Mouse (Mus musculus): ENCODE results near the gene Card11. TPM values are rescaled to one million over a fixed set of nuclear protein-coding genes. Genes with fewer than 3 reads are reported as not detected.

Card11 gene
- polyA plus RNA-seq, 1 experiment from 2014 or later = 0.07 TPM

GRCm38 (mm10) chr5:140940923-140941491, 59.4 kb downstream of the Card11 start:
- Histone ChIP-seq H3K4me3 (replicated peaks) (no peak overlapping the region), H3K27ac (peak overlapping the region; percentile 31; the same call in 1 of the 2 replicates), H3K4me2 (replicated peaks) (no peak overlapping the region), H3K27me3 (no peaks in the 10 kb centered on the region), H3K4me1 (replicated peaks) (peaks cover 15% of the 10 kb centered on the region), H3K9me3 (no peaks in the 10 kb centered on the region), H3K36me3 (no peaks in the 10 kb centered on the region), H3K9ac (replicated peaks) (no peak overlapping the region)
- 71% methylated on average over 14 of the region's 14 CpGs for WGBS
- ATAC-seq = peak; percentile 45; the same call in 1 of the 2 replicates

GRCm38 (mm10) chr5:140940257-140940922, 60.0 kb downstream of the Card11 start:
- H3K9ac ChIP-seq (replicated peaks) = no peak overlapping the region
- peak overlapping the region; percentile 31; the same call in 1 of the 2 replicates for H3K27ac ChIP-seq
- no peak for ATAC-seq
- H3K36me3 ChIP-seq = no peaks in the 10 kb centered on the region
- 66% methylated on average over 5 of the region's 5 CpGs for WGBS
- no peak overlapping the region for H3K4me3 ChIP-seq (replicated peaks)
- no peaks in the 10 kb centered on the region for H3K9me3 ChIP-seq
- peaks cover 15% of the 10 kb centered on the region for H3K4me1 ChIP-seq (replicated peaks)
- H3K4me2 ChIP-seq (replicated peaks) = no peak overlapping the region
- H3K27me3 ChIP-seq = no peaks in the 10 kb centered on the region

GRCm38 (mm10) chr5:140936816-140937215, 63.6 kb downstream of the Card11 start:
- no peaks in the 10 kb centered on the region for H3K27me3 ChIP-seq
- 83% methylated on average over 7 of the region's 7 CpGs for WGBS
- no peak overlapping the region for H3K9ac ChIP-seq (replicated peaks)
- H3K4me3 ChIP-seq (replicated peaks) = no peak overlapping the region
- ATAC-seq = no peak
- H3K4me2 ChIP-seq (replicated peaks) = no peak overlapping the region
- peaks cover 15% of the 10 kb centered on the region for H3K4me1 ChIP-seq (replicated peaks)
- no peaks in the 10 kb centered on the region for H3K36me3 ChIP-seq
- H3K27ac ChIP-seq = no peak overlapping the region
- H3K9me3 ChIP-seq = no peaks in the 10 kb centered on the region

- ATAC-seq = no peak
- WGBS = 91% methylated on average over 3 of the region's 3 CpGs
Observed at GRCm38 (mm10) chr5:140935848-140936247, 64.5 kb downstream of the Card11 start.

GRCm38 (mm10) chr5:140934639-140935315, 65.6 kb downstream of the Card11 start:
- 0 out of 2 replicates have a peak, but pooled peaks cover 7% of the 10 kb centered on the region for H3K4me1 ChIP-seq (replicated peaks)
- no peak for ATAC-seq
- no peaks in the 10 kb centered on the region for H3K36me3 ChIP-seq
- H3K27ac ChIP-seq = no peak overlapping the region
- H3K9me3 ChIP-seq = no peaks in the 10 kb centered on the region
- H3K9ac ChIP-seq (replicated peaks) = no peak overlapping the region
- 84% methylated on average over 9 of the region's 9 CpGs for WGBS
- no peaks in the 10 kb centered on the region for H3K27me3 ChIP-seq
- H3K4me3 ChIP-seq (replicated peaks) = no peak overlapping the region
- H3K4me2 ChIP-seq (replicated peaks) = no peak overlapping the region

More at GRCm38 (mm10) chr5:140935848-140936247, 64.5 kb downstream of the Card11 start:
- H3K9me3 ChIP-seq = no peaks in the 10 kb centered on the region
- no peak overlapping the region for H3K27ac ChIP-seq
- no peaks in the 10 kb centered on the region for H3K27me3 ChIP-seq
- no peak overlapping the region for H3K4me3 ChIP-seq (replicated peaks)
- H3K36me3 ChIP-seq = no peaks in the 10 kb centered on the region
- no peak overlapping the region for H3K9ac ChIP-seq (replicated peaks)
- no peak overlapping the region for H3K4me2 ChIP-seq (replicated peaks)
- peaks cover 15% of the 10 kb centered on the region for H3K4me1 ChIP-seq (replicated peaks)

GRCm38 (mm10) chr5:140931523-140932229, 68.7 kb downstream of the Card11 start:
- Histone ChIP-seq H3K27me3 (no peaks in the 10 kb centered on the region), H3K9ac (replicated peaks) (no peak overlapping the region), H3K36me3 (no peaks in the 10 kb centered on the region), H3K4me1 (replicated peaks) (no peaks in the 10 kb centered on the region), H3K9me3 (no peaks in the 10 kb centered on the region), H3K4me2 (replicated peaks) (no peak overlapping the region), H3K4me3 (replicated peaks) (no peak overlapping the region), H3K27ac (no peak overlapping the region)
- 62% methylated on average over 5 of the region's 5 CpGs for WGBS
- ATAC-seq = no peak

- no peak for ATAC-seq
- peaks cover 9% of the 10 kb centered on the region for H3K9me3 ChIP-seq
- H3K36me3 ChIP-seq = no peaks in the 10 kb centered on the region
- H3K4me1 ChIP-seq (replicated peaks) = no peaks in the 10 kb centered on the region
- no peaks in the 10 kb centered on the region for H3K27me3 ChIP-seq
- no peak overlapping the region for H3K27ac ChIP-seq
- H3K4me3 ChIP-seq (replicated peaks) = no peak overlapping the region
- H3K4me2 ChIP-seq (replicated peaks) = no peak overlapping the region
- WGBS = 91% methylated on average over 1 of the region's 1 CpGs
- no peak overlapping the region for H3K9ac ChIP-seq (replicated peaks)
Observed at GRCm38 (mm10) chr5:140918519-140918918, 81.9 kb downstream of the Card11 start.

- Histone ChIP-seq H3K4me3 (replicated peaks) (no peak overlapping the region), H3K27me3 (no peaks in the 10 kb centered on the region), H3K36me3 (no peaks in the 10 kb centered on the region), H3K4me2 (replicated peaks) (no peak overlapping the region), H3K4me1 (replicated peaks) (no peaks in the 10 kb centered on the region), H3K9ac (replicated peaks) (no peak overlapping the region), H3K9me3 (peaks cover 9% of the 10 kb centered on the region), H3K27ac (no peak overlapping the region)
- 98% methylated on average over 1 of the region's 1 CpGs for WGBS
- ATAC-seq = no peak
Observed at GRCm38 (mm10) chr5:140917807-140918206, 82.6 kb downstream of the Card11 start.

- H3K27me3 ChIP-seq = no peaks in the 10 kb centered on the region
- H3K4me2 ChIP-seq (replicated peaks) = no peak overlapping the region
- H3K9ac ChIP-seq (replicated peaks) = no peak overlapping the region
- H3K4me1 ChIP-seq (replicated peaks) = no peaks in the 10 kb centered on the region
- H3K36me3 ChIP-seq = no peaks in the 10 kb centered on the region
- no peak for ATAC-seq
- H3K27ac ChIP-seq = no peak overlapping the region
- H3K4me3 ChIP-seq (replicated peaks) = no peak overlapping the region
- H3K9me3 ChIP-seq = peaks cover 3% of the 10 kb centered on the region; the same call in 1 of the 2 replicates
- WGBS = 59% methylated on average over 5 of the region's 5 CpGs
Observed at GRCm38 (mm10) chr5:140910841-140911240, 89.5 kb downstream of the Card11 start.

- H3K9me3 ChIP-seq = no peaks in the 10 kb centered on the region; the same call in 1 of the 2 replicates
Observed at GRCm38 (mm10) chr5:140900866-140901265, 99.5 kb downstream of the Card11 start.

GRCm38 (mm10) chr5:140891080-140891479, 109.3 kb downstream of the Card11 start:
- 54% methylated on average over 10 of the region's 10 CpGs for WGBS
- Histone ChIP-seq H3K4me3 (replicated peaks) (no peak overlapping the region), H3K27ac (no peak overlapping the region), H3K4me2 (replicated peaks) (no peak overlapping the region), H3K4me1 (replicated peaks) (0 out of 2 replicates have a peak, but pooled peaks cover 10% of the 10 kb centered on the region), H3K9ac (replicated peaks) (no peak overlapping the region), H3K27me3 (no peaks in the 10 kb centered on the region), H3K36me3 (no peaks in the 10 kb centered on the region), H3K9me3 (no peaks in the 10 kb centered on the region)
- ATAC-seq = no peak

More at GRCm38 (mm10) chr5:140900866-140901265, 99.5 kb downstream of the Card11 start:
- H3K4me1 ChIP-seq (replicated peaks) = no peaks in the 10 kb centered on the region
- H3K27ac ChIP-seq = no peak overlapping the region
- no peak for ATAC-seq
- H3K9ac ChIP-seq (replicated peaks) = no peak overlapping the region
- 87% methylated on average over 13 of the region's 13 CpGs for WGBS
- H3K4me3 ChIP-seq (replicated peaks) = no peak overlapping the region
- no peaks in the 10 kb centered on the region for H3K36me3 ChIP-seq
- no peaks in the 10 kb centered on the region for H3K27me3 ChIP-seq
- no peak overlapping the region for H3K4me2 ChIP-seq (replicated peaks)

GRCm38 (mm10) chr5:140890050-140890449, 110.3 kb downstream of the Card11 start:
- Histone ChIP-seq H3K9ac (replicated peaks) (no peak overlapping the region), H3K4me2 (replicated peaks) (no peak overlapping the region), H3K4me1 (replicated peaks) (0 out of 2 replicates have a peak, but pooled peaks cover 10% of the 10 kb centered on the region), H3K4me3 (replicated peaks) (no peak overlapping the region), H3K27ac (no peak overlapping the region), H3K36me3 (no peaks in the 10 kb centered on the region), H3K9me3 (no peaks in the 10 kb centered on the region), H3K27me3 (no peaks in the 10 kb centered on the region)
- WGBS = 72% methylated on average over 14 of the region's 14 CpGs
- ATAC-seq = no peak

Data from midbrain, embryonic 13.5 days (tissue).